Mouse (Mus musculus) heart, adult 10 weeks (tissue): ENCODE data around the gene Tead3. TPM values are rescaled to one million over a fixed set of nuclear protein-coding genes. Genes with fewer than 3 reads are reported as not detected.

Experiments used
- polyA plus RNA-seq: library from polyadenylated mRNA; stranded (reverse); fragments of 350-450 nt; fragmentation: Illumina TruSeq; extraction: RNeasy Lipid Tissue Mini Kit (QIAGEN cat#74804); gene quantifications from one replicate; pipeline ENCODE4 v1.2.3, GENCODE M21; 2014; ENCODE audit warnings: low read depth, low replicate concordance

Gene Tead3
- 19.4 TPM for polyA plus RNA-seq

GRCm38 (mm10) chr17:28350466-28351352, at the start of gene Tead3:
Gene Tead3, minus strand, starts transcription at chr17:28350817.

GRCm38 (mm10) chr17:28365122-28365521, 14.5 kb upstream of the Tead3 start, which contains the start of gene Tulp1:
Gene Tulp1, minus strand, starts transcription at chr17:28365222.

GRCm38 (mm10) chr17:28328366-28328928, 22.2 kb downstream of the Tead3 start, which contains the start of gene Rpl10a:
Gene Rpl10a, plus strand, starts transcription at chr17:28328471.

GRCm38 (mm10) chr17:28313212-28313879, 37.3 kb downstream of the Tead3 start, which contains the start of gene Fance:
Gene Fance, plus strand, starts transcription at chr17:28313519.

Other genes starting within 250 kb of the Tead3 start
- 1.1 TPM for gene Scube3, start 208.7 kb downstream of the Tead3 start, polyA plus RNA-seq
- 24.5 TPM for gene Zfp523, start 173.7 kb downstream of the Tead3 start, polyA plus RNA-seq
- 2.6 TPM for gene Def6, start 143.0 kb downstream of the Tead3 start, polyA plus RNA-seq
- gene Ppard, start 118.1 kb downstream of the Tead3 start, polyA plus RNA-seq: 19.9 TPM
- 14.6 TPM for gene Fance, start 37.3 kb downstream of the Tead3 start, polyA plus RNA-seq
- 427 TPM for gene Rpl10a, start 22.3 kb downstream of the Tead3 start, polyA plus RNA-seq
- gene Tulp1, start 14.4 kb upstream of the Tead3 start, polyA plus RNA-seq: 1.1 TPM
- 17.5 TPM for gene Fkbp5, start 166.7 kb upstream of the Tead3 start, polyA plus RNA-seq
- gene Armc12, start 180.0 kb upstream of the Tead3 start, polyA plus RNA-seq: not detected
- gene Clpsl2, start 198.6 kb upstream of the Tead3 start, polyA plus RNA-seq: not detected
- not detected for gene Clps, start 209.9 kb upstream of the Tead3 start, polyA plus RNA-seq
- not detected for gene Lhfpl5, start 224.8 kb upstream of the Tead3 start, polyA plus RNA-seq